Mouse (Mus musculus): ENCODE results near the gene AC124502.3.

AC124502.3 gene

DNA sequence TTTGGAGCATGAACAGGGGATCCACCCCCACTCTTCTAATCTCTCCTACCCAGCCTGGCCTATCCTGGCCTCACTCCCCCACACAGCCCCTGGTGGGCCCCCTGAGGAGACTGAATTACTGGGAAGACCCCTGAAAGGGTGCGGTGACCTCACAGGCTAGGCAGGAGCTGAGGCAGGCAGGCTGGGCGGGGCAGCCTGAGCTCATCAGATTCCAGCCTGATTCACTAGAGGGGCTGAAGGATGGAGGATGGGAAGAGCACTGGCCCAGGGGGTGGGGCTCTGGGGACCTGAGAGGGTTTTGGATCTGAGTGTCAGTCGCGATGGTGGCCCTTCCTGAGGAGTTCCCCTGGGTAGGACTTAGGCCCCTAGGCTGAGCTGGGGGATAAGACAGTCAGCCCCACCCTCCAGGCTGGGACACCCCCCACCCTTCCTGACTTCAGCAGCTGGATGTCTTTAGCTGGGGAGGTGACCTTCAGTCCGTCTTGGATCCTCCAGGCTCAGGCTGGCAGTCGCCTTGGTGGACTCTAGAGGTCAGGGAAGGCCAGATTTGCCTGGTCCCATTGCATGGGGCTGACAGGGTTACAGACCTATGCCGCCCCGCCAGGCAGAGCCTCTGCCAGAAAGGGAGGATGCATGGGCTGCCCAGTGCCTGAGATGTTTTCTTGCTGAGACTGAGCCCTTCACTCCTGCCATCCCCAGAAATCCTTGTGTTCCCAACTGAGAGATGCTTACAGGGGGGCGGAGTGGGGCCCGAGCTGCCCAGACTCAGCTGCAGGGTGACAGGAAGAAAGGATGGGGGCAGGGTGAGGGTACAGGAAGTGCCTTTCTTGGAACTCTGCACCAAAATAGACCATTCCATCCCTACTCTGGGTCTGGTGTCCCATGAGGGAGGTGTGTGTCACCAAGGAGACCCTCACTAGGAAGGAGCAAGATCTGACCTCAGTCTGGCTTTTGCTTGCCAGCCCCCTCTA is 20.4 kb downstream of the AC124502.3 start:
- no peak for DNase-seq (ENCODE audit: low read depth, low spot score)

- no peak for DNase-seq (ENCODE audit: low read depth, low spot score)
Observed at GRCm38 (mm10) chr19:5060365-5061330, 22.0 kb downstream of the AC124502.3 start.

GRCm38 (mm10) chr19:5062041-5062440 is 23.4 kb downstream of the AC124502.3 start:
- DNase-seq (ENCODE audit: low read depth, low spot score) = no peak

- DNase-seq (ENCODE audit: low read depth, low spot score) = no peak
Observed at GRCm38 (mm10) chr19:5062446-5062845, 23.8 kb downstream of the AC124502.3 start.

GRCm38 (mm10) chr19:5065104-5065503 is 26.4 kb downstream of the AC124502.3 start:
- no peak for DNase-seq (ENCODE audit: low read depth, low spot score)

- DNase-seq (ENCODE audit: low read depth, low spot score) = no peak
Observed at GRCm38 (mm10) chr19:5067040-5067799, 28.5 kb downstream of the AC124502.3 start.

DNA sequence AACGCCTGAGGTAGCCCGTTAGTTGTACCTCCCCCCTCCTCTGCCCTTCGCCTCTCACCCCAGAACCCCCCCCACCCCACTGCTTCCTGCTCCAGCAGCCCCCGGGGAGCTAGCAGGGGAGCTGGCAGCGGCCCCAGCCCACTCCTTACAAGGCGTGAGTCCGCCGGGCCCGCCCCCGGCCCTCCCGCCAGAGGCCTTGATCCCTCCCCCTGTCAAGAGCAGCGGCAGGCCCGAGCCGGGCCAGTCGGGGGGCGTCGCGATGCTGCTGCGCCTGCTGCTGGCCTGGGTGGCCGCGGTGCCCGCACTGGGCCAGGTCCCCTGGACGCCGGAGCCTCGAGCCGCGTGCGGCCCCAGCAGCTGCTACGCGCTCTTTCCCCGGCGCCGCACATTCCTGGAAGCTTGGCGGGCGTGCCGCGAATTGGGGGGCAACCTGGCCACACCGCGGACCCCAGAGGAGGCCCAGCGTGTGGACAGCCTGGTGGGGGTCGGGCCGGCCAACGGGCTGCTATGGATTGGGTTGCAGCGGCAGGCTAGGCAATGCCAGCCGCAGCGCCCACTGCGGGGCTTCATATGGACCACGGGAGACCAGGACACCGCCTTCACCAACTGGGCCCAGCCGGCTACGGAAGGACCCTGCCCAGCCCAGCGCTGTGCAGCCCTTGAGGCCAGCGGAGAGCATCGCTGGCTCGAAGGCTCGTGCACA is 29.3 kb downstream of the AC124502.3 start, which contains the start of gene Cd248:
Gene Cd248 (plus strand): TSS at position 212 of the 703 bp plus-strand sequence.
- DNase-seq (ENCODE audit: low read depth, low spot score) = no peak

DNA sequence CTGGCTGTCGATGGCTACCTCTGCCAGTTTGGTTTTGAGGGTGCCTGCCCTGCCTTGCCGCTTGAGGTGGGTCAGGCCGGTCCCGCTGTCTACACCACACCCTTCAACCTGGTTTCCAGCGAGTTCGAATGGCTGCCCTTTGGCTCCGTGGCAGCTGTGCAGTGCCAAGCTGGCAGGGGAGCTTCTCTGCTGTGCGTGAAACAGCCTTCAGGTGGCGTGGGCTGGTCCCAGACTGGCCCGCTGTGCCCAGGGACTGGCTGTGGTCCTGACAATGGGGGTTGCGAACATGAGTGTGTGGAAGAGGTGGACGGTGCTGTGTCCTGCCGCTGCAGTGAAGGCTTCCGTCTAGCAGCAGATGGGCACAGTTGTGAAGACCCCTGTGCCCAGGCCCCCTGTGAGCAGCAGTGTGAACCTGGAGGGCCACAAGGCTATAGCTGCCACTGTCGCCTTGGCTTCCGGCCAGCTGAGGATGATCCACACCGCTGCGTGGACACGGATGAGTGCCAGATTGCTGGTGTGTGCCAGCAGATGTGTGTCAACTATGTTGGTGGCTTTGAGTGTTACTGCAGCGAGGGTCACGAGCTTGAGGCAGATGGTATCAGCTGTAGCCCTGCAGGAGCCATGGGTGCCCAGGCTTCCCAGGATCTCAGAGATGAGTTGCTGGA is 30.0 kb downstream of the AC124502.3 start:
- DNase-seq (ENCODE audit: low read depth, low spot score) = no peak

DNA sequence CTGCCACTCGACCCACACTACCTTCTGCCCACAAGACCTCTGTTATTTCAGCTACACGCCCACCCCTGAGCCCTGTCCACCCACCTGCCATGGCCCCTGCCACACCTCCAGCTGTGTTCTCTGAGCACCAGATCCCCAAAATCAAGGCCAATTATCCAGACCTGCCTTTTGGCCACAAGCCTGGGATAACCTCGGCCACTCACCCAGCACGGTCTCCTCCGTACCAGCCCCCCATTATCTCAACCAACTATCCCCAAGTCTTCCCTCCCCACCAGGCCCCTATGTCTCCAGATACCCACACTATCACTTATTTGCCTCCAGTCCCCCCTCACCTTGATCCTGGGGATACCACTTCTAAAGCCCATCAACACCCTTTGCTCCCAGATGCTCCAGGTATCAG is 30.8 kb downstream of the AC124502.3 start:
- no peak for DNase-seq (ENCODE audit: low read depth, low spot score)

- no peak for DNase-seq (ENCODE audit: low read depth, low spot score)
Observed at GRCm38 (mm10) chr19:5069978-5070377, 31.3 kb downstream of the AC124502.3 start.

DNA sequence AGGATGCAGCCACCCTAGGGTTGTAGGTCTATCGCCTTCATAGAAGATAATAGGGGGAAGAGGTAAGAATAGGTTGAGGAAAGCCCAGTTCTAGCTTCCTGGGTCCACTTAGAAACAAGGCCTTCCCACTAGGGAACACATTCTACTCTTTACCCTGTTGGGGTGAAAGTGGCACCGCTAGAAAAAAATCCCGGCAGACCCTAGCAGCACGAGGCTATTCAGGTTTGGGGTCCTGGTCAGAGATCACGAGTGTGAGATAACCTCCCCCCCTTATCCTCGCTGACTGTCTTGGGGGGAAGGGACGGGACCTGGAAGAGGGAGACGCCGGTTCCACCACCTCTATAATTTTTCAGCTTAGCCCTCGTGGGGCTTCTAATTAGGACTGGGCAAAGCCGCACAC is 32.4 kb downstream of the AC124502.3 start:
- no peak for DNase-seq (ENCODE audit: low read depth, low spot score)

DNA sequence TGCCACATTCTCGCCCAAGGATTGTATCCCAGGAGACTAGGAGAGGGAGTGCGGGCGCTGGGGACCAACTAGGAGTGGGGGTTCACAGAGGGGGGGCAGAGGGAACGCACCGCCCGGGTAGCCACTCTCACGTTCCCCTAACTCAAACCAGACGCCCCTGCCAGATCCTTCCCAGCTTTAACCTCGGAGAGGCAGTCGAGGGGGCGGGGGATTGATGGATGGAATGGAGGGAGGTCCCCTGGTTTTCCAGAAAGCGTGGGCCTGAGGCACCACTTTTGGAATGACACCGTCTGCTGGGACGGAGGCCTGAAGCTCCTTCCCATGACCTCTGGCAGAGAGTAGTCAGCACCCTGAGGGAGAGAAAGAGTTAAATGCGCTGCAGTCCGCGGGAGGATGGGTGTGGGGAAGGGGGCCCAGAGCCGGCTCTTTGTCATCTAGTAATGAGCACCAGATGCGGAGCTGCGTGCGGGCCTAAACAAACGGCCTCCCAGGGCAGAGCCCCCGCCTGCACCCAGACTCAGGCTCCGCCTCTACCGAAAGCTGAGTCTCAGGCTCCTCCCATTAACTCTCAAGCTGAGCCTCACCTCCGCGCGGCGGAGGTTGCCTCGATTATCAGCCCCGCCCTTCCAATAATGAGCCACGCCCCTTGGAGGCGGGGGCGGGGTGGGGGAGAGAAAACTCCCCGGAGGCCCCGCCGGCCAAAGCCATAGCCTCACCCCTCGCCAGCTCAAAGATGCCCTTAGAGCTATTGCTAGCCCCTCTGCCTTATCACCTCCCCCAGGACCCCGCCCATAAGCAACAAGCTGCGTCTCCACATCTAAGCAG is 33.1 kb downstream of the AC124502.3 start:
- no peak for DNase-seq (ENCODE audit: low read depth, low spot score)

- no peak for DNase-seq (ENCODE audit: low read depth, low spot score)
Observed at GRCm38 (mm10) chr19:5072389-5073019, 33.8 kb downstream of the AC124502.3 start.

- no peak for DNase-seq (ENCODE audit: low read depth, low spot score)
Observed at GRCm38 (mm10) chr19:5073028-5073427, 34.3 kb downstream of the AC124502.3 start.

- no peak for DNase-seq (ENCODE audit: low read depth, low spot score)
Observed at GRCm38 (mm10) chr19:5073518-5073917, 34.8 kb downstream of the AC124502.3 start.

DNA sequence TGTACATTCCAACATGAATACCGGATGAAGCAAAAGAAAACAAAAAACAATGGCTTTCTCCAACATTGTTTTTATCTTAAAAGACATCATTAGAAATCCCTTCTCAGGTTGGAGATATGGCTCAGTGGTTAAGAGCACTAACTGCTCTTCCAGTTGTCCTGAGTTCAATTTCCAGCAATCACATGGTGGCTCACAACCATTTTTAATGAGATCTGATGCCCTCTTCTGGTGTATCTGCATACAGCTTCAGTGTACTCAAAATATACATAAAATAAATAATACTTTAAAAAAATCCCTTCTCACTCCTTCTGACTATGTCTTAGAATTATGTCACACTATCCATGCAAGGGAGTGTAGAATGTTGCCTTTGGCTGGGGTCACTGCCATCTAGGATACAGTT is 40.6 kb downstream of the AC124502.3 start:
- DNase-seq (ENCODE audit: low read depth, low spot score) = no peak

GRCm38 (mm10) chr19:5082005-5082404 is 43.3 kb downstream of the AC124502.3 start:
- no peak for DNase-seq (ENCODE audit: low read depth, low spot score)

- DNase-seq (ENCODE audit: low read depth, low spot score) = no peak
Observed at GRCm38 (mm10) chr19:5082596-5082995, 43.9 kb downstream of the AC124502.3 start.
